Mouse (Mus musculus): ENCODE results near the gene Tom1. TPM values are rescaled to one million over a fixed set of nuclear protein-coding genes. Genes with fewer than 3 reads are reported as not detected.
A peak's percentile ranks its signal among the peaks of the same experiment; 100 is the strongest.

Gene Tom1
- total RNA-seq, 4 experiments from 2014 or later = 57.4 to 72.0 (median 64.0) TPM

GRCm38 (mm10) chr8:75088989-75089881, 55.7 kb downstream of the Tom1 start:
- peak; percentile 90 for DNase-seq (ENCODE audit: low spot score)

GRCm38 (mm10) chr8:75090781-75091365, 57.4 kb downstream of the Tom1 start:
- DNase-seq (ENCODE audit: low spot score) = no peak

GRCm38 (mm10) chr8:75093399-75094156, 60.1 kb downstream of the Tom1 start, which contains the start of gene Hmox1:
Gene Hmox1, plus strand, starts transcription at chr8:75093621.
- peak; percentile 93 for DNase-seq (ENCODE audit: low spot score)

- no peak for DNase-seq (ENCODE audit: low spot score)
Measured at GRCm38 (mm10) chr8:75102956-75103355, 69.5 kb downstream of the Tom1 start.

- no peak for DNase-seq (ENCODE audit: low spot score)
Measured at GRCm38 (mm10) chr8:75103376-75103878, 69.9 kb downstream of the Tom1 start.

GRCm38 (mm10) chr8:75108527-75109235, 75.2 kb downstream of the Tom1 start:
- DNase-seq (ENCODE audit: low spot score) = peak; percentile 82

- DNase-seq (ENCODE audit: low spot score) = peak; percentile 99
Measured at GRCm38 (mm10) chr8:75109236-75109967, 75.9 kb downstream of the Tom1 start, which contains the start of gene Mcm5. Gene Mcm5, plus strand, starts transcription at chr8:75109569.

- DNase-seq (ENCODE audit: low spot score) = no peak
Measured at GRCm38 (mm10) chr8:75110093-75110492, 76.6 kb downstream of the Tom1 start.

- no peak for DNase-seq (ENCODE audit: low spot score)
Measured at GRCm38 (mm10) chr8:75118505-75118904, 85.0 kb downstream of the Tom1 start.

GRCm38 (mm10) chr8:75119287-75119686, 85.8 kb downstream of the Tom1 start:
- DNase-seq (ENCODE audit: low spot score) = no peak

Other genes with a start within 250 kb of the Tom1 start
- gene Isx, start 160.5 kb upstream of the Tom1 start, total RNA-seq (2022) = not detected
- gene Hmgxb4, start 40.3 kb upstream of the Tom1 start, total RNA-seq (2022) = 10 to 100 TPM; 12.7 to 16.8 (median 13.5) TPM
- 10 to 100 TPM in 1 of 4 experiments, 1 to 10 TPM in 3; 7.7 to 10.2 (median 9.1) TPM for gene Hmox1, start 59.9 kb downstream of the Tom1 start, total RNA-seq (2022)
- gene Mcm5, start 75.9 kb downstream of the Tom1 start, total RNA-seq (2022) = 1 to 10 TPM; 3.6 to 4.1 (median 4.0) TPM
- gene Rasd2, start 180.2 kb downstream of the Tom1 start, total RNA-seq (2022) = 10 to 100 TPM in 1 of 4 experiments, 1 to 10 TPM in 3; 4.2 to 11.3 (median 6.2) TPM

Measured in heart, adult 8-10 months (tissue).